Mouse (Mus musculus): ENCODE results near the gene Mogat1. TPM values are rescaled to one million over a fixed set of nuclear protein-coding genes. Genes with fewer than 3 reads are reported as not detected.

Gene Mogat1
- polyA plus RNA-seq, 1 experiment from 2014 or later: not detected

GRCm38 (mm10) chr1:78586986-78587385 is 76.2 kb downstream of the Mogat1 start:
- Histone ChIP-seq H3K4me2 (ENCODE audit: low read depth, severe bottlenecking) (no peak overlapping the region), H3K4me1 (ENCODE audit: control insufficient read depth, insufficient read depth, low read length) (no peaks in the 10 kb centered on the region), H3K9me3 (ENCODE audit: control insufficient read depth, low read length) (no peaks in the 10 kb centered on the region), H3K27me3 (ENCODE audit: control insufficient read depth, insufficient read depth, low read length) (no peaks in the 10 kb centered on the region), H3K36me3 (ENCODE audit: control insufficient read depth, insufficient read depth, low read length) (no peaks in the 10 kb centered on the region), H3K9ac (ENCODE audit: low read length) (no peak overlapping the region), H3K27ac (replicated peaks; ENCODE audit: low read depth, low read length) (no peak overlapping the region), H3K4me3 (ENCODE audit: low read depth, low read length) (no peak overlapping the region)
- no peak for ATAC-seq (ENCODE audit: insufficient number of reproducible peaks, low FRiP score, low TSS enrichment, low read depth)
- WGBS: 29% methylated on average over 4 of the region's 4 CpGs
- no peak for DNase-seq (ENCODE audit: low spot score)

Other genes with a start within 250 kb of the Mogat1 start
- gene Sgpp2, start 200.6 kb upstream of the Mogat1 start, polyA plus RNA-seq (2014; fragmentation: Nextera tagmentation; extraction: Ambion mirVana): 0.65 and 1.4 TPM in 2 replicates
- 161 and 165 TPM in 2 replicates for gene Farsb, start 22.1 kb upstream of the Mogat1 start, polyA plus RNA-seq (2014; fragmentation: Nextera tagmentation; extraction: Ambion mirVana)
- 0.31 and 0.74 TPM in 2 replicates for gene BC035947, start 1.2 kb downstream of the Mogat1 start, polyA plus RNA-seq (2014; fragmentation: Nextera tagmentation; extraction: Ambion mirVana)
- gene Acsl3, start 146.8 kb downstream of the Mogat1 start, polyA plus RNA-seq (2014; fragmentation: Nextera tagmentation; extraction: Ambion mirVana): 85.6 and 88.6 TPM in 2 replicates
- 5.3 and 5.4 TPM in 2 replicates for gene Utp14b, start 147.0 kb downstream of the Mogat1 start, polyA plus RNA-seq (2014; fragmentation: Nextera tagmentation; extraction: Ambion mirVana)

Data from limb, embryonic 11.5 days (tissue).